Mouse (Mus musculus): ENCODE measurements at regions not wholly inside any gene's neighbourhood (a gene's known extent, or its start where the extent isn't known, plus 50 kb on each side); places are given as distances from the start of the nearest gene placed in this dataset.

GRCm38 (mm10) chr16:29979066-29979465 lies 85.1 kb upstream of the Hes1 start:
- Histone ChIP-seq H3K27ac (replicated peaks) (no peak overlapping the region), H3K9ac (replicated peaks) (no peak overlapping the region), H3K9me3 (no peaks in the 10 kb centered on the region), H3K4me3 (no peak overlapping the region), H3K4me1 (no peaks in the 10 kb centered on the region), H3K27me3 (peaks cover 24% of the 10 kb centered on the region), H3K4me2 (replicated peaks) (no peak overlapping the region), H3K36me3 (no peaks in the 10 kb centered on the region)
- 73% methylated on average over 7 of the region's 7 CpGs for WGBS
- ATAC-seq (ENCODE audit: low FRiP score, low read depth): no peak

GRCm38 (mm10) chr16:29981543-29981942 lies 82.6 kb upstream of the Hes1 start:
- Histone ChIP-seq H3K27ac (replicated peaks) (no peak overlapping the region), H3K4me2 (replicated peaks) (no peak overlapping the region), H3K36me3 (no peaks in the 10 kb centered on the region), H3K4me3 (no peak overlapping the region), H3K27me3 (peaks cover 9% of the 10 kb centered on the region; the same call in 1 of the 2 replicates), H3K4me1 (no peaks in the 10 kb centered on the region), H3K9me3 (no peaks in the 10 kb centered on the region), H3K9ac (replicated peaks) (no peak overlapping the region)
- WGBS: 87% methylated on average over 7 of the region's 7 CpGs
- no peak for ATAC-seq (ENCODE audit: low FRiP score, low read depth)

- no peak for ATAC-seq (ENCODE audit: low FRiP score, low read depth)
- Histone ChIP-seq H3K4me1 (no peaks in the 10 kb centered on the region), H3K9ac (replicated peaks) (no peak overlapping the region), H3K4me2 (replicated peaks) (no peak overlapping the region), H3K9me3 (no peaks in the 10 kb centered on the region), H3K27ac (replicated peaks) (no peak overlapping the region), H3K27me3 (peaks cover 11% of the 10 kb centered on the region; the same call in 1 of the 2 replicates), H3K36me3 (no peaks in the 10 kb centered on the region), H3K4me3 (no peak overlapping the region)
- WGBS: 89% methylated on average over 8 of the region's 8 CpGs
These were observed 81.9 kb upstream of the Hes1 start for GRCm38 (mm10) chr16:29982224-29982785.

GRCm38 (mm10) chr16:29983161-29983560 lies 81.0 kb upstream of the Hes1 start:
- H3K4me3 ChIP-seq: no peak overlapping the region
- no peaks in the 10 kb centered on the region for H3K4me1 ChIP-seq
- no peaks in the 10 kb centered on the region for H3K9me3 ChIP-seq
- no peak overlapping the region for H3K27ac ChIP-seq (replicated peaks)
- H3K4me2 ChIP-seq (replicated peaks): no peak overlapping the region
- WGBS: 86% methylated on average over 7 of the region's 7 CpGs
- no peaks in the 10 kb centered on the region for H3K36me3 ChIP-seq
- H3K9ac ChIP-seq (replicated peaks): no peak overlapping the region
- ATAC-seq (ENCODE audit: low FRiP score, low read depth): no peak
- peaks cover 6% of the 10 kb centered on the region; the same call in 1 of the 2 replicates for H3K27me3 ChIP-seq

GRCm38 (mm10) chr16:29985126-29985931 lies 78.9 kb upstream of the Hes1 start:
- H3K4me3 ChIP-seq: no peak overlapping the region
- no peak overlapping the region for H3K9ac ChIP-seq (replicated peaks)
- WGBS: 88% methylated on average over 11 of the region's 11 CpGs
- H3K4me1 ChIP-seq: peaks cover under 1% of the 10 kb centered on the region; the same call in 1 of the 2 replicates
- no peaks in the 10 kb centered on the region for H3K36me3 ChIP-seq
- no peak overlapping the region for H3K27ac ChIP-seq (replicated peaks)
- no peak overlapping the region for H3K4me2 ChIP-seq (replicated peaks)
- ATAC-seq (ENCODE audit: low FRiP score, low read depth): no peak
- H3K27me3 ChIP-seq: peaks cover 10% of the 10 kb centered on the region
- no peaks in the 10 kb centered on the region for H3K9me3 ChIP-seq

GRCm38 (mm10) chr16:29987595-29987994 lies 76.6 kb upstream of the Hes1 start:
- Histone ChIP-seq H3K9ac (replicated peaks) (no peak overlapping the region), H3K4me3 (no peak overlapping the region), H3K4me2 (replicated peaks) (no peak overlapping the region), H3K27me3 (peaks cover 24% of the 10 kb centered on the region), H3K36me3 (no peaks in the 10 kb centered on the region), H3K9me3 (no peaks in the 10 kb centered on the region), H3K4me1 (peaks cover 8% of the 10 kb centered on the region; the same call in 1 of the 2 replicates), H3K27ac (replicated peaks) (no peak overlapping the region)
- 89% methylated on average over 4 of the region's 4 CpGs for WGBS
- ATAC-seq (ENCODE audit: low FRiP score, low read depth): no peak

GRCm38 (mm10) chr16:29987999-29988398 lies 76.2 kb upstream of the Hes1 start:
- H3K27me3 ChIP-seq: peaks cover 26% of the 10 kb centered on the region
- no peak for ATAC-seq (ENCODE audit: low FRiP score, low read depth)
- no peak overlapping the region for H3K9ac ChIP-seq (replicated peaks)
- no peaks in the 10 kb centered on the region for H3K9me3 ChIP-seq
- no peaks in the 10 kb centered on the region for H3K36me3 ChIP-seq
- no peak overlapping the region for H3K4me3 ChIP-seq
- no peak overlapping the region for H3K27ac ChIP-seq (replicated peaks)
- 93% methylated on average over 6 of the region's 6 CpGs for WGBS
- no peak overlapping the region for H3K4me2 ChIP-seq (replicated peaks)
- peaks cover 8% of the 10 kb centered on the region; the same call in 1 of the 2 replicates for H3K4me1 ChIP-seq

- H3K27me3 ChIP-seq: peaks cover 35% of the 10 kb centered on the region
- H3K4me3 ChIP-seq: no peak overlapping the region
- H3K9me3 ChIP-seq: no peaks in the 10 kb centered on the region
- H3K27ac ChIP-seq (replicated peaks): no peak overlapping the region
- no peaks in the 10 kb centered on the region for H3K36me3 ChIP-seq
- 21% methylated on average over 1 of the region's 1 CpGs for WGBS
- H3K4me2 ChIP-seq (replicated peaks): no peak overlapping the region
- no peak overlapping the region for H3K9ac ChIP-seq (replicated peaks)
- H3K4me1 ChIP-seq: peaks cover 13% of the 10 kb centered on the region; the same call in 1 of the 2 replicates
- ATAC-seq (ENCODE audit: low FRiP score, low read depth): no peak
These were observed 74.9 kb upstream of the Hes1 start for GRCm38 (mm10) chr16:29989308-29989707.

- ATAC-seq (ENCODE audit: low FRiP score, low read depth): no peak
- WGBS: 89% methylated on average over 3 of the region's 3 CpGs
These were observed 73.8 kb upstream of the Hes1 start for GRCm38 (mm10) chr16:29990393-29990792.

GRCm38 (mm10) chr16:29990795-29991587 lies 73.2 kb upstream of the Hes1 start:
- H3K4me1 ChIP-seq: peaks cover 13% of the 10 kb centered on the region; the same call in 1 of the 2 replicates
- H3K9ac ChIP-seq (replicated peaks): no peak overlapping the region
- H3K27ac ChIP-seq (replicated peaks): no peak overlapping the region
- ATAC-seq (ENCODE audit: low FRiP score, low read depth): no peak
- WGBS: 83% methylated on average over 9 of the region's 9 CpGs
- no peak overlapping the region for H3K4me2 ChIP-seq (replicated peaks)
- peaks cover 40% of the 10 kb centered on the region for H3K27me3 ChIP-seq
- no peaks in the 10 kb centered on the region for H3K9me3 ChIP-seq
- H3K36me3 ChIP-seq: no peaks in the 10 kb centered on the region
- no peak overlapping the region for H3K4me3 ChIP-seq

More at GRCm38 (mm10) chr16:29990393-29990792, 73.8 kb upstream of the Hes1 start:
- Histone ChIP-seq H3K4me3 (no peak overlapping the region), H3K9ac (replicated peaks) (no peak overlapping the region), H3K4me2 (replicated peaks) (no peak overlapping the region), H3K9me3 (no peaks in the 10 kb centered on the region), H3K27ac (replicated peaks) (no peak overlapping the region), H3K27me3 (peaks cover 40% of the 10 kb centered on the region), H3K36me3 (no peaks in the 10 kb centered on the region), H3K4me1 (peaks cover 13% of the 10 kb centered on the region; the same call in 1 of the 2 replicates)

- WGBS: 94% methylated on average over 8 of the region's 8 CpGs
These were observed 72.3 kb upstream of the Hes1 start for GRCm38 (mm10) chr16:29991876-29992380.

More at GRCm38 (mm10) chr16:29991876-29992380, 72.3 kb upstream of the Hes1 start:
- H3K36me3 ChIP-seq: no peaks in the 10 kb centered on the region
- peaks cover 38% of the 10 kb centered on the region for H3K27me3 ChIP-seq
- H3K27ac ChIP-seq (replicated peaks): no peak overlapping the region
- ATAC-seq (ENCODE audit: low FRiP score, low read depth): no peak
- no peaks in the 10 kb centered on the region for H3K9me3 ChIP-seq
- peaks cover 13% of the 10 kb centered on the region; the same call in 1 of the 2 replicates for H3K4me1 ChIP-seq
- no peak overlapping the region for H3K4me2 ChIP-seq (replicated peaks)
- no peak overlapping the region for H3K4me3 ChIP-seq
- H3K9ac ChIP-seq (replicated peaks): no peak overlapping the region
